Mouse (Mus musculus) cerebellum, adult 2 months (tissue): ENCODE measurements around the gene Frmd5.

Source experiments
- CTCF ChIP-seq: fragments of 200-500 bp; IDR thresholded peaks from 2 replicates; pipeline ENCODE4 v1.5.1; 2011; ENCODE audit warnings: low read depth, mild to moderate bottlenecking, control low read depth, low read length, moderate library complexity, borderline replicate concordance; ENCODE audit not compliant: insufficient read depth
- POLR2A ChIP-seq: fragments of 200-500 bp; IDR thresholded peaks from 2 replicates; pipeline ENCODE4 v1.6.1; 2011; ENCODE audit warnings: low read length, control low read depth, borderline replicate concordance; ENCODE audit not compliant: insufficient read depth

DNA sequence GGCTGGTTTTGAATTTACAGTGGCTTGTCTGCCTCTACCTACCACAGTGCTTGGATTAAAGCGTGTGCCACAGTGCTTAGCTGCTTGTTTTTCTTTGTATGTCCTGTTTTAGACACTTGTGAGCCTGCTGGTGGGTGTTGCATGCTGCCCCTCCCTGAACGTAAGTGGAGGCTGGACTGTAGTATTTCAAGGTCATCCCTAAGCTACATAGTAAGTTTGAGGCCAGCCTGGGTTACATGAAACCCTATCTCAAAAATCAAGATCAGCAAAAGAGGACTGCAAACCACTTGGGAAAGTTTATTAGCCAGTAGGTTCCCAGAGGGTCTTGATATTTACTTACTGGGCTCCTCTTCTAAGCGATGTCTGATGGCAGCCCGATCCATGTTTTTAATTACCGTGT lies 288.8 kb downstream of the Frmd5 start:
- TF ChIP-seq POLR2A: no peak
- no peak for TF ChIP-seq CTCF
